Mouse (Mus musculus) kidney, embryonic 16.5 days (tissue): Measurements from ENCODE around the gene Rbm19. TPM values are rescaled to one million over a fixed set of nuclear protein-coding genes. Genes with fewer than 3 reads are reported as not detected.

Experiments used
- ATAC-seq: fragments of 200-750 bp; cut with Nextera tagmentation; 2 replicates; pipeline ENCODE4 v1.8.0; 2017; ENCODE audit warnings: moderate TSS enrichment; ENCODE audit not compliant: low FRiP score, low TSS enrichment
- H3K27ac ChIP-seq: fragments of 300-500 bp; sonication (generic); 2 replicates; pipeline ENCODE4 v1.5.1; 2014; ENCODE audit warnings: low read length
- H3K27me3 ChIP-seq: fragments of 300-500 bp; sonication (generic); 2 replicates; pipeline ENCODE4 v1.6.1; 2014; ENCODE audit warnings: low read length, control low read depth, mixed read lengths; ENCODE audit not compliant: insufficient read depth
- H3K36me3 ChIP-seq: fragments of 300-500 bp; sonication (generic); 2 replicates; pipeline ENCODE4 v1.6.1; 2014; ENCODE audit warnings: low read length, control low read depth, mixed read lengths; ENCODE audit not compliant: insufficient read depth
- H3K4me1 ChIP-seq: fragments of 300-500 bp; sonication (generic); 2 replicates; pipeline ENCODE4 v1.6.1; 2014; ENCODE audit warnings: low read length, control low read depth, mixed read lengths; ENCODE audit not compliant: insufficient read depth
- H3K4me2 ChIP-seq: fragments of 300-500 bp; sonication (generic); replicated peaks from 2 replicates; pipeline ENCODE4 v1.6.1; 2014; ENCODE audit warnings: low read depth, low read length
- H3K4me3 ChIP-seq: fragments of 300-500 bp; sonication (generic); 2 replicates; pipeline ENCODE4 v1.5.1; 2014; ENCODE audit warnings: mild to moderate bottlenecking, low read length
- H3K9ac ChIP-seq: fragments of 300-500 bp; sonication (generic); replicated peaks from 2 replicates; pipeline ENCODE4 v1.6.1; 2014; ENCODE audit warnings: low read length
- H3K9me3 ChIP-seq: fragments of 300-500 bp; sonication (generic); 2 replicates; pipeline ENCODE4 v1.6.1; 2016; ENCODE audit warnings: low read length, control low read depth
- WGBS: fragments of 180-500 bp; shearing (Covaris S2); extraction: QIAGEN DNeasy Blood & Tissue Kit; methylation state at CpG from one replicate; pipeline ENCODE4 v1.1.7; 2014; 5-methylcytosine and 5-hydroxymethylcytosine counted together
- polyA plus RNA-seq: library from polyadenylated mRNA; unstranded; fragments of >200 nt; fragmentation: Nextera tagmentation; extraction: Ambion mirVana; gene quantifications from 2 replicates; pipeline ENCODE4 v1.2.1, GENCODE M21; 2015

Rbm19 gene
- polyA plus RNA-seq, 1 experiment from 2014 or later: 26.0 TPM

DNA sequence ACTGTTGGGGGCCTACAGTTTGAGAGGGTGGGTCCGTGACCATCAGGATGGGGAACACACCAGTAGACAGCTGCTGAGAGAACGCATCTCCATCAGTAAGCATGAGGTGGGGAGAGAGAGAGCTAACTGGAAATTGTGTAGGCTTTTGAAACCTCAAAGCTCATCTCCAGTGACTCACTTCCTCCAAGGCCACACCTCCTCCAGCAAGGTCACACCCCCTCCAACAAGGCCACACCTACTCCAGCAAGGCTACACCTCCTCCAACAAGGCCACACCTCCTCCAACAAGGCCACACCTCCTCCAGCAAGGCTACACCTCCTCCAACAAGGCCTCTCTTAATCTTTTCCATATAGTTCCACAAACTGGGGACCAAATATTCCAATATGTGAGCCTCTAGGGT lies 13.9 kb downstream of the Rbm19 start:
- Histone ChIP-seq H3K36me3 (peaks cover 60% of the 10 kb centered on the region), H3K9ac (no peak overlapping the region), H3K9me3 (no peaks in the 10 kb centered on the region), H3K4me3 (no peak overlapping the region), H3K27me3 (no peaks in the 10 kb centered on the region), H3K4me1 (no peaks in the 10 kb centered on the region), H3K27ac (no peak overlapping the region), H3K4me2 (no peak overlapping the region)
- no peak for ATAC-seq
- WGBS: 94% methylated on average over 2 of the region's 2 CpGs

DNA sequence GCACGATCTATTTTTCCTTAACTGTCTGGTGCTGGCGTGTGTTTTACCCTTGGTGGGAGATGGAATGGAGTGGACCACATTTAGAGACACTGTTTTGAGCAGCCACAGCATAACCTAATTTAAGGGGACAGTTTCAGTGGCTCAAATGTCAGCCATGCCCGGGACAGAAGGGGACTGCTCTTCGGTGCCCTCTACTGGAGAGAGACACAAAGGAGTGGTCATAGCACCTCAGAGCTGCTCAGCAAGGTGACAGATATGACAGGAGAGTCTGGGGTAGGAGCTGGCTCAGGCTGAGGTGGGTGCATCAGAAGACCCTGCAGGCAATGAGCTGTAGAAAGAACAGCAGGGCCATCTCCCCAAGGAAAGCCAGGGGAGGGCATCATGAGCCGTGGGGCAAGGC lies 15.3 kb downstream of the Rbm19 start:
- Histone ChIP-seq H3K9me3 (no peaks in the 10 kb centered on the region), H3K27ac (no peak overlapping the region), H3K4me3 (no peak overlapping the region), H3K4me1 (no peaks in the 10 kb centered on the region), H3K27me3 (no peaks in the 10 kb centered on the region), H3K36me3 (peaks cover 46% of the 10 kb centered on the region), H3K4me2 (no peak overlapping the region), H3K9ac (no peak overlapping the region)
- no peak for ATAC-seq
- 57% methylated on average over 5 of the region's 5 CpGs for WGBS

DNA sequence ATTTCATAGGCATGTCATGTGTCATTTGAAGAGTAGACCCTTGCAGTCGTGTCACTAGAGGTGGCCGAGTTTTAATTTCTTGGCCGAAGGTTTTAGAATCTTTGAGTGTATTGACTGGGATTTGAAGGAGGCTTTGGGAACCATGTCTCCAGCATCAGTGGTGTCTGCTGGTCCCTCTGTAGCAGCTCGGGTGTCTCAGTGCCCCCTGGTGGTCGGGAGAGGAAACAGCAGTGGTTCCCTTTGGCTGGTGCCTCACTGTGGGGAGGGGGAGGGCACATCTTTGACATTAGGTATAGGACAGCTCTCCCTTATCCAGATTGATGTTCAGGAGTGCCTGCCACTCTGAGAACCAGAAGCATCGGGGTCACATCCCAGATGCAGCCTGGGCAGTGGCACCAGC lies 17.7 kb downstream of the Rbm19 start:
- H3K4me2 ChIP-seq: no peak overlapping the region
- no peak for ATAC-seq
- no peaks in the 10 kb centered on the region for H3K9me3 ChIP-seq
- H3K4me3 ChIP-seq: no peak overlapping the region
- 46% methylated on average over 6 of the region's 6 CpGs for WGBS
- no peaks in the 10 kb centered on the region for H3K4me1 ChIP-seq
- no peak overlapping the region for H3K9ac ChIP-seq
- no peaks in the 10 kb centered on the region for H3K27me3 ChIP-seq
- H3K27ac ChIP-seq: no peak overlapping the region
- H3K36me3 ChIP-seq: peaks cover 31% of the 10 kb centered on the region

DNA sequence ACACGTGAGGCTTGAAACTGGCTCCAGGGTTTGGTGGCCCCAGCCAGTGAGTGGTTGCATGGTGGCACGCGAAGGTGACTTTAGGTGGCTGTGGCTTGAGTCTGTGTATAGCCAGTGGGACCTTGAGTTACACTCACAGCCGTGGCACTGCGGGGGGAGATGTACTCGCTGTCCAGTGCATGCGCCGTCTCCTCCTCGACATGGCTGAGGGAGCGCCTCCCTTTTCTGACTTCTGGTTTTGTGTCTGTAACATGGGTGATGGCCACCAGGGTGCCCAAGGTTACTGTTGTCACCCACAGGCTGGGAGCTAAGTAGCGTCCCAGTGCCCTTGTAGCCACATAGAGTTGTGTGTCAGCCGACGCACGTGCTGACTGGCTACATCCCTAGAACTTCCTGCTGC lies 19.1 kb downstream of the Rbm19 start:
- H3K4me1 ChIP-seq: no peaks in the 10 kb centered on the region
- H3K4me2 ChIP-seq: no peak overlapping the region
- H3K9ac ChIP-seq: no peak overlapping the region
- no peak overlapping the region for H3K27ac ChIP-seq
- H3K36me3 ChIP-seq: peaks cover 20% of the 10 kb centered on the region
- 91% methylated on average over 14 of the region's 14 CpGs for WGBS
- ATAC-seq: no peak
- H3K9me3 ChIP-seq: no peaks in the 10 kb centered on the region
- no peak overlapping the region for H3K4me3 ChIP-seq
- no peaks in the 10 kb centered on the region for H3K27me3 ChIP-seq

DNA sequence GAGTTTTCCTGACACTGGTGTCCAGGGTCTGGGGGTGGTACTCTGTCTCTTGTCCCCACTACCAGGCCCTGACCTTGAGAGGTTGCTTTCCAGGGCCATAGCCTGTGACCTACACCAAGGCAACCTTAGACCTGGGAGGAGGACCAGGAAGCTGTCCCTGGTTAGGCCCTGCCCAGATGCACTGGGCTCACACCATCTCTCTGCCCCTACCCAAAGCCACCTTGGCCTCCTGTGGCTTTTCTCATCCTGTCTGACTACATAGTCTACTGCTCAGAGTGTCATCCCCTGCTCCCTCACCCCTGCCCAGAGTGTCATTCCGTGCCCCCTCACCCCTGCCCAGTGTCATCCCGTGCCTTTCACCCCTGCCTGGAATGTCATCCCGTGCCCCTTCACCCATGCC lies 19.6 kb downstream of the Rbm19 start:
- ATAC-seq: 0 out of 2 replicates have a peak, but pooled peaks have one; percentile 7
- H3K4me2 ChIP-seq: no peak overlapping the region
- no peaks in the 10 kb centered on the region for H3K4me1 ChIP-seq
- peaks cover 20% of the 10 kb centered on the region for H3K36me3 ChIP-seq
- no peak overlapping the region for H3K27ac ChIP-seq
- no peaks in the 10 kb centered on the region for H3K27me3 ChIP-seq
- H3K4me3 ChIP-seq: no peak overlapping the region
- H3K9ac ChIP-seq: no peak overlapping the region
- H3K9me3 ChIP-seq: no peaks in the 10 kb centered on the region
- 67% methylated on average over 3 of the region's 3 CpGs for WGBS

DNA sequence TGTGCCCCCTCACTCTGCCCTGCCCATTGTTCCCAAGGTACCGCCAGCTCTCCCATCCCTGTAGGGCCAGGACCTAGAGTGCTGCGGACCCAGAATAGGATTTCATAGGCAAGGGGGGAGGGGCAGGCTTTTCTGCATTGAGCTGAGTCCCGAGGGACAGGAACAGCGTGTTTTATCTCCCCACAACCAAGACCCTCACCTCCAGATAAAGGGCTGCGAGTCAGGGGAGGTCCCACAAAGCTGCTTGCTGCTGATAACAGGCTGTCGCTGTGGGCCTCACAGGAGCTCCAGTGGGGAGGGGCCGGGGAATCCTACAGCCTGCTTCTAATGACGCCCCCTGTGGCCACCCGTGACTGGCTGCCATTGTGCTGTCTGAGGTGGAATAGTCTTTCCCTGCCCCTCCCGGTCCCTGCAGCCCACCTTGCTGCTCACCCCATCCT lies 20.0 kb downstream of the Rbm19 start:
- WGBS: 54% methylated on average over 10 of the region's 10 CpGs
- H3K27me3 ChIP-seq: no peaks in the 10 kb centered on the region
- no peaks in the 10 kb centered on the region for H3K4me1 ChIP-seq
- H3K36me3 ChIP-seq: peaks cover 20% of the 10 kb centered on the region
- H3K27ac ChIP-seq: no peak overlapping the region
- H3K4me2 ChIP-seq: no peak overlapping the region
- H3K4me3 ChIP-seq: no peak overlapping the region
- no peaks in the 10 kb centered on the region for H3K9me3 ChIP-seq
- 0 out of 2 replicates have a peak, but pooled peaks have one; percentile 14 for ATAC-seq
- no peak overlapping the region for H3K9ac ChIP-seq

DNA sequence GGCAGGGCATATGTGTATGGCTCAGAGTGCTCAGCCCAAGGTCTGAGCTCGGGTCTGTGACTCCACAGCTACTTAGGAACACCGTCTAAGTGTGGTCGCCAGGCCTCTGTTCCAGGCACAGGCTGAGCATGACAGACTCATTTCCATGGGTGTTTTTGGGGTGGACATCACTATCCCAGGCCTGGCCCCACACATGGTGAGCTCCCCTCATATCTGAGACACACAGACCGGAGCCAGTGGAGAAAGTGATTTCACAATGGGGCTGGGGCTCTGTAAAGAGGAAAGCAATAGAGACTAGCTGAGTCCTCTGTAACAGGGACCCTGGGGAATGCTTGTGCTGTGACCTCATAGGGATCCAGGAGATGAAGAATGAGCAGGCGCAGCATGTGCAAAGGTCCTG lies 20.8 kb downstream of the Rbm19 start:
- H3K27me3 ChIP-seq: no peaks in the 10 kb centered on the region
- H3K4me3 ChIP-seq: no peak overlapping the region
- WGBS: 86% methylated on average over 5 of the region's 5 CpGs
- ATAC-seq: no peak
- no peak overlapping the region for H3K27ac ChIP-seq
- H3K4me2 ChIP-seq: no peak overlapping the region
- no peaks in the 10 kb centered on the region for H3K9me3 ChIP-seq
- no peak overlapping the region for H3K9ac ChIP-seq
- peaks cover 28% of the 10 kb centered on the region for H3K36me3 ChIP-seq
- H3K4me1 ChIP-seq: no peaks in the 10 kb centered on the region

DNA sequence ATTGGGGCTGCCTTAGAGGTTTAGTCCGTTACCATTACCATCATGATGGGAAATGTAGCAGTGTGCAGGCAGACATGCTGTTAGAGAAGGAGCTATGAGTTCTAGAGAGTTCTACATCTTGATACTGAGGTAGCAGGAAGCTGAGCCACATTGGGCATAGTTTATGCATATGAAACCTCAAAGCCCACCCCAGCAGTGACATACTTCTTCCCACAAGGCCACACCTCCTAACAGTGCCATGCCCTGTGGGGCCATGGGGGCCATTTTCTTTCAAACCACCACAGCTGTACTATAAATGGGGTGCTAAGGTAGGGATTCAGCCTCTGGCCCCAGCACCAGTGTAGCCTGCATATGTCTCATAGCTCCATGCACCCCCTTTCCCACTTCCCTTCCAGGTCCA lies 21.6 kb downstream of the Rbm19 start:
- ATAC-seq: no peak
- no peaks in the 10 kb centered on the region for H3K9me3 ChIP-seq
- H3K27me3 ChIP-seq: no peaks in the 10 kb centered on the region
- no peak overlapping the region for H3K4me3 ChIP-seq
- H3K27ac ChIP-seq: no peak overlapping the region
- peaks cover 24% of the 10 kb centered on the region for H3K36me3 ChIP-seq
- 96% methylated on average over 1 of the region's 1 CpGs for WGBS
- no peak overlapping the region for H3K4me2 ChIP-seq
- no peaks in the 10 kb centered on the region for H3K4me1 ChIP-seq
- H3K9ac ChIP-seq: no peak overlapping the region

DNA sequence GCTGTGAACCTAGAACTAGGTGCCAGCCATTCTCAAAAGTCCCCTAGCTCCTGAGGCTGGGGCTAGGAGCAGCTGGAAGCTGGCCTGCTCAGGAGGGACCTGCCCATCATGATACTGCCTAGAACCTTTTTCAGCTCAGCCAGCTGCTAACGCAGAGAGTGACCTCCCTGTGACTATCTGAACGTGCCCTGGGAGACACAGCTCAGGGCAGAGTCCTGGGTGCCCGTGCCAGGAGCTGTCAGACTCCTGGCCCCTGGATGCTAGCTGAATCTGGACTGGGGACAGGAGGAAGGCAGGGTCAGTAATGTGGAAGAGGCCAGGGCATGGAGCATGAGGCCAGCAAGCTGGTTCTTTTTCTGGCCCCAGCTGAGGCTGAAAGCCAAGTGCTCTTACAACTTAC lies 22.1 kb downstream of the Rbm19 start:
- no peaks in the 10 kb centered on the region for H3K9me3 ChIP-seq
- no peak overlapping the region for H3K9ac ChIP-seq
- H3K4me1 ChIP-seq: no peaks in the 10 kb centered on the region
- no peaks in the 10 kb centered on the region for H3K27me3 ChIP-seq
- no peak overlapping the region for H3K27ac ChIP-seq
- H3K36me3 ChIP-seq: peaks cover 19% of the 10 kb centered on the region
- no peak for ATAC-seq
- H3K4me3 ChIP-seq: no peak overlapping the region
- 80% methylated on average over 3 of the region's 3 CpGs for WGBS
- no peak overlapping the region for H3K4me2 ChIP-seq

DNA sequence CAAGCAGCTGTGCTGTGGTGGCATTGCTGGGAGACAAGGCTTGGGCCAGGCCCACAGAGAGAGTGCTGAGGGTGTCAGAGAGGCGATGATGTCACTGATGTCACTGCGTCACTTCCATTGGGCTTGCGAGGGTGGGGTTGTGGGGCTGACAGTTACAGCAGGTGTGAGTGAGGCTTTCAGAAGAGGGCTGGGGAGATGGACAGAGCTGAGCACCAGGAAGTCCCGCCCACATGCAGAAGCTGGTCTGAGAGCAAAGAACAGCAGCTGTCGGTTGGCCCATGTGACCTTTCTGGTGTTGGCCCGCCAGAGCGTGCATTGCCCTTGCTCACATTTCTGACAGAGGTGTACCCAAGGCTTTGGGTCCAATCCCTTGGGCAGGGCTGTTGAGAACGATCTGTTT lies 23.0 kb downstream of the Rbm19 start:
- no peak for ATAC-seq
- H3K4me3 ChIP-seq: no peak overlapping the region
- H3K27ac ChIP-seq: no peak overlapping the region
- no peaks in the 10 kb centered on the region for H3K9me3 ChIP-seq
- 55% methylated on average over 8 of the region's 8 CpGs for WGBS
- no peaks in the 10 kb centered on the region for H3K4me1 ChIP-seq
- H3K4me2 ChIP-seq: no peak overlapping the region
- no peak overlapping the region for H3K9ac ChIP-seq
- H3K36me3 ChIP-seq: peaks cover 22% of the 10 kb centered on the region; the same call in 1 of the 2 replicates
- no peaks in the 10 kb centered on the region for H3K27me3 ChIP-seq
